Mouse (Mus musculus): ENCODE data around the gene Homer1. TPM values are rescaled to one million over a fixed set of nuclear protein-coding genes. Genes with fewer than 3 reads are reported as not detected.

The Homer1 gene
- polyA plus RNA-seq, 1 experiment from 2014 or later, result 2.2 TPM

DNA sequence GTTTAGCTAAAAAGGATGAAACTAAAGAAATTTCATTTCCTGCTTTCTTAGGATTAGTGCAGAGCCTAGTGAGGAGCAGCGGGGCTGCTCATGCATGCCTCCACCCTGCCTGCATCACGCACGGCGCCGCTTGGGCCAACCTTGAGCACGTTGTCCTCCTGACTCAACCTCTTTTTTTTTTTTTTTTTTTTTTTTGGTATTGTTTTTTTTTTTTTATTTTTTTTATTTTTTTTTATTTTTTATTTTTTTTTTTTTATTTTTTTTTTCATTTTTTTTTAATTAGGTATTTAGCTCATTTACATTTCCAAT is 55.8 kb downstream of the Homer1 start:
- no peak overlapping the region for H3K4me3 ChIP-seq (ENCODE audit: low read depth, low read length)
- no peak overlapping the region for H3K27ac ChIP-seq (replicated peaks)
- WGBS, result 68% methylated on average over 6 of the region's 6 CpGs
- ATAC-seq (ENCODE audit: low FRiP score, low TSS enrichment), result no peak
- H3K27me3 ChIP-seq (ENCODE audit: control insufficient read depth, insufficient read depth, low read length), result no peaks in the 10 kb centered on the region
- no peaks in the 10 kb centered on the region for H3K9me3 ChIP-seq (ENCODE audit: control insufficient read depth, low read length)
- no peaks in the 10 kb centered on the region for H3K36me3 ChIP-seq (ENCODE audit: control insufficient read depth, insufficient read depth, low read length)
- TF ChIP-seq EP300 (optimal IDR thresholded peaks at IDR 0.05), result no peak
- no peak for TF ChIP-seq CTCF (IDR thresholded peaks at IDR 0.05; ENCODE audit: low read depth)
- no peak overlapping the region for H3K4me2 ChIP-seq (replicated peaks; ENCODE audit: low read depth)
- H3K4me1 ChIP-seq (replicated peaks; ENCODE audit: control insufficient read depth, insufficient read depth), result no peaks in the 10 kb centered on the region
- DNase-seq (ENCODE audit: low spot score), result no peak
- H3K9ac ChIP-seq (ENCODE audit: low read length), result no peak overlapping the region

DNA sequence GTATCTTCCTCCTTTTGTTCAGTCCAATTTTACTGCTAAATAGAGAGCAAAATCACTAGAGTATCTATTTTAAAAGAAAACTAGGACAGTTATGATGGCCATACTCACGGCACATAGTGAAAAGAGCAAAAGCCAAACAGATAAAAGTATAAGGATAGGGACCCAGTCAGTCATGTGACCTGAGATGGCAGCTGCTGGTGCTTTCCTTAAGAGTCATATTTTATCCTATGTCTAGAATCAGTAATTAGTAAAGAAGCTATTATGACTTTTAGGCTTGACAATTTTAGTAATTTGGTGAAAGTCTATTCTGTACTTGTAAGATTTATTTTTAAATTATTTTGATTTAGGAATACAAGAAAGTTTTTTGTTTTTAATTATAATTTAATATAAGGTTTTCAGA is 59.1 kb downstream of the Homer1 start:
- Histone ChIP-seq H3K27ac (replicated peaks) (no peak overlapping the region), H3K9ac (ENCODE audit: low read length) (no peak overlapping the region), H3K9me3 (ENCODE audit: control insufficient read depth, low read length) (no peaks in the 10 kb centered on the region), H3K36me3 (ENCODE audit: control insufficient read depth, insufficient read depth, low read length) (no peaks in the 10 kb centered on the region), H3K4me3 (ENCODE audit: low read depth, low read length) (no peak overlapping the region), H3K4me1 (replicated peaks; ENCODE audit: control insufficient read depth, insufficient read depth) (no peaks in the 10 kb centered on the region), H3K4me2 (replicated peaks; ENCODE audit: low read depth) (no peak overlapping the region), H3K27me3 (ENCODE audit: control insufficient read depth, insufficient read depth, low read length) (no peaks in the 10 kb centered on the region)
- DNase-seq (ENCODE audit: low spot score), result no peak
- 98% methylated on average over 1 of the region's 1 CpGs for WGBS
- ATAC-seq (ENCODE audit: low FRiP score, low TSS enrichment), result no peak
- TF ChIP-seq CTCF (IDR thresholded peaks at IDR 0.05; ENCODE audit: low read depth) (no peak), EP300 (optimal IDR thresholded peaks at IDR 0.05) (no peak)

DNA sequence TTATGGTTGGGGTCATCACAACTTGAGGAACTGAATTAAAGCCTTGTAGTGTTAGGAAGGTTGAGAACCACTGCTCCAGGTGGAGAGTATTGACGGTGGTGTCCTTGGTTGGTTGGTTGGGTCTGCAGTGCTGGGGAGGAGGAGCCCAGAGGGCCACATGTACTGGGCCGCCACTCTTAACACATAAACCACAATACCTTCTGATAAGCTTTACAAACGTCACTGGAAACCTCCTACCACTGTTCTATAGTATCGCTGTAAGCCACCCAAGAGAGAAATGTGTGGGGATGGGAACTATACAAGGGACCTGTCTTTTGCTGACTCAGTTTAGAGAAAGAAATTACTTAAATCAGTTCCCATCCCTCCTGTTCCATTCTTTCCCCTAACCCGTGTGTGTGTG is 68.1 kb downstream of the Homer1 start:
- 80% methylated on average over 5 of the region's 5 CpGs for WGBS

DNA sequence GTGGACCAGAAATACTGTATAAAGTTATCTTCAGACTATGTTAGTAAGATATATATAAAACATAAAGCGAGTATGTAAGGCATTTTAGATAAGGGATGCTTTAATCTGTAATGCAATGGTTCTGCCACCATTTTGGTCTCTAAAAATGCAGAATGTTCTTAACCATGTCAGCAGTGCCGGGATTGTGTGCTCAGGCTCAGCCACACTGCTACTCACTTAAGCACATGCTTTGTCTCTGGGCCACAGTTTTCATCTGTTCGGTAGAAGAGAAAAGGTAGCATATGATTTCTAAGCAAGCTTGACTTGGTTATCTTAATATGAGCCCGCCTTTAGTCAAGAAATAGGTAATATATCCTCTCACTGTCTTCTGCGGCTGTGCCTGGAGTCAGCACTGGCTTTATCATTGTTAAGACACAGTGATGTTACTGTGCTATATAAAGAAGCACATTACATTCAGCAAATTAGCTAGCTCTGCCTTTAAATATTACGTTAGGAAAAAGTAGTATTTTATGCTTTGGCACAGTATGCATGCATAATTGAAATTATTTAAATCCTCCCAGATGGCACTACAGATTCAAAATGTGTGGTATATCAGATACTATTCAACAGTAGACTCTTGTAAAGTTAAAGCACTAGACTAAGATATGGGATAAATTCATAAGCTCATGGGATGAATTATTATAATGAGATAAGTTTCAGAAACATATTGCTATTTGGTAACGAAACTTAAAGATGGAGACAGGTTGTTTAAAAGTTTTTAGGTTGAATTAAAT is 69.6 kb downstream of the Homer1 start:
- ATAC-seq (ENCODE audit: low FRiP score, low TSS enrichment), result no peak
- 90% methylated on average over 7 of the region's 7 CpGs for WGBS
- no peak for DNase-seq (ENCODE audit: low spot score)
- Histone ChIP-seq H3K36me3 (ENCODE audit: control insufficient read depth, insufficient read depth, low read length) (no peaks in the 10 kb centered on the region), H3K4me2 (replicated peaks; ENCODE audit: low read depth) (no peak overlapping the region), H3K9ac (ENCODE audit: low read length) (no peak overlapping the region), H3K9me3 (ENCODE audit: control insufficient read depth, low read length) (no peaks in the 10 kb centered on the region), H3K27me3 (ENCODE audit: control insufficient read depth, insufficient read depth, low read length) (no peaks in the 10 kb centered on the region), H3K4me3 (ENCODE audit: low read depth, low read length) (no peak overlapping the region), H3K4me1 (replicated peaks; ENCODE audit: control insufficient read depth, insufficient read depth) (no peaks in the 10 kb centered on the region), H3K27ac (replicated peaks) (no peak overlapping the region)
- no peak for TF ChIP-seq CTCF (IDR thresholded peaks at IDR 0.05; ENCODE audit: low read depth)
- no peak for TF ChIP-seq EP300 (optimal IDR thresholded peaks at IDR 0.05)

More for the DNA sequence above, 68.1 kb downstream of the Homer1 start:
- H3K9me3 ChIP-seq (ENCODE audit: control insufficient read depth, low read length), result no peaks in the 10 kb centered on the region
- no peak overlapping the region for H3K9ac ChIP-seq (ENCODE audit: low read length)
- no peak for ATAC-seq (ENCODE audit: low FRiP score, low TSS enrichment)
- H3K36me3 ChIP-seq (ENCODE audit: control insufficient read depth, insufficient read depth, low read length), result no peaks in the 10 kb centered on the region
- TF ChIP-seq EP300 (optimal IDR thresholded peaks at IDR 0.05) (no peak), CTCF (IDR thresholded peaks at IDR 0.05; ENCODE audit: low read depth) (no peak)
- H3K27ac ChIP-seq (replicated peaks), result no peak overlapping the region
- no peak overlapping the region for H3K4me2 ChIP-seq (replicated peaks; ENCODE audit: low read depth)
- H3K4me3 ChIP-seq (ENCODE audit: low read depth, low read length), result no peak overlapping the region
- H3K27me3 ChIP-seq (ENCODE audit: control insufficient read depth, insufficient read depth, low read length), result no peaks in the 10 kb centered on the region
- DNase-seq (ENCODE audit: low spot score), result no peak
- no peaks in the 10 kb centered on the region for H3K4me1 ChIP-seq (replicated peaks; ENCODE audit: control insufficient read depth, insufficient read depth)

DNA sequence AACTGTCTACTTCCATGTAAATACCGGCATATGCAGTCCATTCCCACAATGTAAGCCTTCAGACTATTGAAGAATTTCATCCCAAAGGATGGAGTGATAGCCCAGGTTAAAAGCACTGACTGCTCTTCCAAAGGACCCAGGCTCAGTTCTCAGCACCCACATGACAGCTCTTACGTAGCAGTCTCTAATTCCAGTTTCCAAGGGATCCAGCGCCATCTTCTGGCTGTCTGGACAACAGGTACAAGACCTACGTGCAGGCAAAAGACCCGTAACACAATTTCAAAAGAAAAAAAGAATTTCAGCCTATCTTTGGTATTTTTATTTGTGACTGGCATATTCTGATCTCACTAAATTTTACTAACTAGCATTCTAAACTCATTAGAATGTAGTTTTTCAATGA is 75.0 kb downstream of the Homer1 start:
- Histone ChIP-seq H3K27ac (replicated peaks) (no peak overlapping the region), H3K4me3 (ENCODE audit: low read depth, low read length) (no peak overlapping the region), H3K4me1 (replicated peaks; ENCODE audit: control insufficient read depth, insufficient read depth) (no peaks in the 10 kb centered on the region), H3K4me2 (replicated peaks; ENCODE audit: low read depth) (no peak overlapping the region), H3K9me3 (ENCODE audit: control insufficient read depth, low read length) (no peaks in the 10 kb centered on the region), H3K27me3 (ENCODE audit: control insufficient read depth, insufficient read depth, low read length) (no peaks in the 10 kb centered on the region), H3K36me3 (ENCODE audit: control insufficient read depth, insufficient read depth, low read length) (no peaks in the 10 kb centered on the region), H3K9ac (ENCODE audit: low read length) (no peak overlapping the region)
- DNase-seq (ENCODE audit: low spot score), result no peak
- no peak for ATAC-seq (ENCODE audit: low FRiP score, low TSS enrichment)
- WGBS, result 90% methylated on average over 5 of the region's 5 CpGs
- TF ChIP-seq EP300 (optimal IDR thresholded peaks at IDR 0.05) (no peak), CTCF (IDR thresholded peaks at IDR 0.05; ENCODE audit: low read depth) (peak; percentile 13; the same call in 1 of the 2 replicates)

DNA sequence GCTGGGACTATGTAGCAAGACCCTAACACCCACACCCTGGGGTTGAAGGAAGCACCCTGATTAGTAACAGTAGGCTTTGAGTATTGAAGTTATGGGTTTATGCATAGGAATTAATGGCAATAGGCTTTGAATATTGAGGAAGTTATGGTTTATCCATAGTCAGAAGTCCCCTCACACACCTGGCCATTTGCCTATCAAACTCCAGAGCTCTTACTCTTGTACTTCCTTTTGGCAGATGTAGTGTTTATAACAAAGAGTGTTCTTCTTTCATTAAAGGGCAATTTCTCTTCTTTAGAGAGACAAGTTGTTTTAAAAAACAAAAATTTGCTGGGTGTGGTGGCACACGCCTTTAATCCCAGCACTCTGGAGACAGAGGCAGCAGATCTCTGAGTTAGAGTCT is 79.1 kb downstream of the Homer1 start:
- 68% methylated on average over 1 of the region's 1 CpGs for WGBS
- ATAC-seq (ENCODE audit: low FRiP score, low TSS enrichment) (no peak), DNase-seq (ENCODE audit: low spot score) (no peak)
- Histone ChIP-seq H3K9me3 (ENCODE audit: control insufficient read depth, low read length) (no peaks in the 10 kb centered on the region), H3K4me3 (ENCODE audit: low read depth, low read length) (no peak overlapping the region), H3K4me1 (replicated peaks; ENCODE audit: control insufficient read depth, insufficient read depth) (no peaks in the 10 kb centered on the region), H3K27ac (replicated peaks) (no peak overlapping the region), H3K27me3 (ENCODE audit: control insufficient read depth, insufficient read depth, low read length) (no peaks in the 10 kb centered on the region), H3K4me2 (replicated peaks; ENCODE audit: low read depth) (no peak overlapping the region), H3K36me3 (ENCODE audit: control insufficient read depth, insufficient read depth, low read length) (no peaks in the 10 kb centered on the region), H3K9ac (ENCODE audit: low read length) (no peak overlapping the region)
- TF ChIP-seq EP300 (optimal IDR thresholded peaks at IDR 0.05), result no peak
- TF ChIP-seq CTCF (IDR thresholded peaks at IDR 0.05; ENCODE audit: low read depth), result no peak

Measured in stomach, postnatal 0 days (tissue).